Mouse (Mus musculus) left cerebral cortex, adult 11 months (tissue): ENCODE measurements at regions not wholly inside any gene's neighbourhood (a gene's known extent, or its start where the extent isn't known, plus 50 kb on each side); places are given as distances from the start of the nearest gene placed in this dataset.

Experiments used
- DNase-seq: peaks from one replicate; pipeline ENCODE4 v3.0.0; 2022; ENCODE audit warnings: low spot score

- no peak for DNase-seq
These were observed 448.2 kb downstream of the Tdrd3 start for GRCm38 (mm10) chr14:87864388-87865215.

GRCm38 (mm10) chr14:87865216-87866202 is 449.1 kb downstream of the Tdrd3 start:
- DNase-seq, result no peak

- DNase-seq, result no peak
These were observed 485.3 kb downstream of the Tdrd3 start for GRCm38 (mm10) chr14:87901784-87902183.

GRCm38 (mm10) chr14:87902416-87902815 is 486.0 kb downstream of the Tdrd3 start:
- DNase-seq, result no peak
